Mouse (Mus musculus) kidney, postnatal 0 days (tissue): ENCODE measurements around the gene Ppp4c. TPM values are rescaled to one million over a fixed set of nuclear protein-coding genes. Genes with fewer than 3 reads are reported as not detected.

ENCODE experiments used
- ATAC-seq: fragments of 200-750 bp; cut with Nextera tagmentation; replicated peaks from 2 replicates; pipeline ENCODE4 v1.8.0; 2017; ENCODE audit warnings: low read depth, moderate number of reproducible peaks, moderate TSS enrichment, moderate library complexity; ENCODE audit not compliant: low FRiP score
- DNase-seq: peaks from one replicate; pipeline ENCODE4 v3.0.0-alpha.2; 2016; ENCODE audit warnings: low spot score
- H3K27ac ChIP-seq: fragments of 300-500 bp; sonication (generic); 2 replicates; pipeline ENCODE4 v1.5.1; 2014; ENCODE audit warnings: mild to moderate bottlenecking
- H3K27me3 ChIP-seq: fragments of 300-500 bp; sonication (generic); 2 replicates; pipeline ENCODE4 v1.6.1; 2014; ENCODE audit warnings: low read length, mixed read lengths; ENCODE audit not compliant: insufficient read depth
- H3K36me3 ChIP-seq: fragments of 300-500 bp; sonication (generic); 2 replicates; pipeline ENCODE4 v1.6.1; 2014; ENCODE audit warnings: low read length, mixed read lengths; ENCODE audit not compliant: insufficient read depth
- H3K4me1 ChIP-seq: fragments of 300-500 bp; sonication (generic); replicated peaks from 2 replicates; pipeline ENCODE4 v1.6.1; 2014; ENCODE audit warnings: antibody characterized with exemption, low read length, mixed read lengths; ENCODE audit not compliant: insufficient read depth
- H3K4me2 ChIP-seq: fragments of 300-500 bp; sonication (generic); 2 replicates; pipeline ENCODE4 v1.6.1; 2014; ENCODE audit warnings: mild to moderate bottlenecking, low read length, moderate library complexity, mixed read lengths
- H3K4me3 ChIP-seq: fragments of 300-500 bp; sonication (generic); replicated peaks from 2 replicates; pipeline ENCODE4 v1.5.1; 2014; ENCODE audit warnings: low read depth, low read length
- H3K9ac ChIP-seq: fragments of 300-500 bp; sonication (generic); 2 replicates; pipeline ENCODE4 v1.6.1; 2014; ENCODE audit warnings: low read depth, low read length
- H3K9me3 ChIP-seq: fragments of 300-500 bp; sonication (generic); replicated peaks from 2 replicates; pipeline ENCODE4 v1.6.1; 2016; ENCODE audit warnings: low read length, inconsistent platforms, mixed read lengths
- CTCF ChIP-seq: IDR thresholded peaks from 2 replicates; pipeline ENCODE4 v1.5.1; 2016; ENCODE audit warnings: antibody characterized with exemption, low read depth, mild to moderate bottlenecking, moderate library complexity
- whole genome bisulfite sequencing: fragments of 180-500 bp; shearing (Covaris S2); extraction: QIAGEN DNeasy Blood & Tissue Kit; methylation state at CpG from one replicate; pipeline ENCODE4 v1.1.7; 2014; 5-methylcytosine and 5-hydroxymethylcytosine counted together
- polyA plus RNA-seq: library from polyadenylated mRNA; unstranded; fragments of >200 nt; fragmentation: Nextera tagmentation; extraction: Ambion mirVana; gene quantifications from 2 replicates; pipeline ENCODE4 v1.2.1, GENCODE M21; 2015

Ppp4c gene
- polyA plus RNA-seq, 1 experiment from 2014 or later: 192 TPM

DNA sequence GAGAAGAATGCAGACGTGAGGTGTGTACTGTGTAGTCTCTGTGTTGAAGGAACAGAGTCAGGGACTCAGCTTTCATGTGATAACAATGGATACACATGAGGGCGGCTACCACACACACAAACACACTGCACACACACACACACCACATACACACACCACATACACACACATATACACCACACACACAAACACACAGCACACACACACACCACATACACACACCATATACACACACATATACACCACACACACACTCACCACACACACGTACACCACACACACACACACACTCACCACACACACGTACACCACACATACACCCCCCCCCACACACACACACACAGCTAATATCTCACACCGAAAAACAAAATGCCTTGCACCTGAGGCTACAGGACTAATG is 50.8 kb downstream of the Ppp4c start:
- Histone ChIP-seq H3K9ac (no peak overlapping the region), H3K27ac (no peak overlapping the region), H3K4me2 (no peak overlapping the region), H3K27me3 (no peaks in the 10 kb centered on the region), H3K36me3 (no peaks in the 10 kb centered on the region), H3K4me3 (no peak overlapping the region), H3K9me3 (no peaks in the 10 kb centered on the region), H3K4me1 (no peaks in the 10 kb centered on the region)
- ATAC-seq (no peak), DNase-seq (no peak)
- no peak for TF ChIP-seq CTCF
- WGBS: 81% methylated on average over 5 of the region's 5 CpGs

GRCm38 (mm10) chr7:126740977-126741376 is 51.3 kb downstream of the Ppp4c start:
- 62% methylated on average over 5 of the region's 5 CpGs for WGBS
- H3K27ac ChIP-seq: no peak overlapping the region
- ATAC-seq: no peak

DNA sequence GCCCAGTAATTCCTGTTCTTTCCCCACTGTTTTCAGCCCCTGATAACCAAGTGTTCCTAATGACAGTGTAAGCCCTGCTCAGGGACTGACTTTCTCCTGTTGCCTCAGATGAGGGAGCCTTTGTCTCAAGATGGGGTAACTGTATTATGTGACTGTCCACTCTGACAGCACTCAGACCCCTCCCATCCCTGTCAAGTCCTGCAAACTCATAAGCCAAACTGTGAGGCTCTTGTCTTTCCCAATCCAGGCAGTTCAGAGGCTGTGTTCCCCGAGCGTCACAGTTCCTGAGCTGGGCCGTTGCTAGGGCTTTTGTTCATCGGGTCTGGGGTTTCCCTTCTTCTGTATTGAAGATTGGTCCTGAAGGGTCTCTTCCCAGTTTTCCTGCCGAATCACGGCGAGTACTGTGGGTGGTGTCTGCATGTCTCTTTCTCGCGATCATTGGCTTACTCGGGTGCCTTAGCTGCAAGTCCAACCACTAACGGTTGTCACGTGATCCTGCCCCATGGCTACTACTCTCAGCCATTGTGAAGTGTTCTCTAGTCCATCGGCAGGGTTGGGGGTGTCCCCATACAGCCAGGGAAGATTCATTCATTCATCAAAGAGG is 52.1 kb downstream of the Ppp4c start:
- Histone ChIP-seq H3K4me2 (no peak overlapping the region), H3K9ac (no peak overlapping the region), H3K27me3 (no peaks in the 10 kb centered on the region), H3K27ac (no peak overlapping the region), H3K4me3 (no peak overlapping the region), H3K4me1 (no peaks in the 10 kb centered on the region), H3K9me3 (no peaks in the 10 kb centered on the region), H3K36me3 (no peaks in the 10 kb centered on the region)
- no peak for ATAC-seq
- 82% methylated on average over 13 of the region's 13 CpGs for WGBS
- no peak for TF ChIP-seq CTCF
- DNase-seq: no peak

More at GRCm38 (mm10) chr7:126740977-126741376, 51.3 kb downstream of the Ppp4c start:
- Histone ChIP-seq H3K4me3 (no peak overlapping the region), H3K9me3 (no peaks in the 10 kb centered on the region), H3K4me1 (no peaks in the 10 kb centered on the region), H3K4me2 (no peak overlapping the region), H3K27me3 (no peaks in the 10 kb centered on the region), H3K36me3 (no peaks in the 10 kb centered on the region), H3K9ac (no peak overlapping the region)
- DNase-seq: no peak
- TF ChIP-seq CTCF: no peak

- no peak for DNase-seq
- no peaks in the 10 kb centered on the region for H3K36me3 ChIP-seq
- 79% methylated on average over 17 of the region's 17 CpGs for WGBS
- no peak for TF ChIP-seq CTCF
- H3K4me1 ChIP-seq: no peaks in the 10 kb centered on the region
- H3K27ac ChIP-seq: no peak overlapping the region
- H3K9me3 ChIP-seq: no peaks in the 10 kb centered on the region
- ATAC-seq: no peak
- H3K9ac ChIP-seq: no peak overlapping the region
- H3K27me3 ChIP-seq: no peaks in the 10 kb centered on the region
- no peak overlapping the region for H3K4me2 ChIP-seq
- H3K4me3 ChIP-seq: no peak overlapping the region
Measured at GRCm38 (mm10) chr7:126739551-126739950, 52.7 kb downstream of the Ppp4c start.

GRCm38 (mm10) chr7:126736122-126736521 is 56.2 kb downstream of the Ppp4c start:
- no peak overlapping the region for H3K27ac ChIP-seq
- H3K4me1 ChIP-seq: no peaks in the 10 kb centered on the region
- H3K4me2 ChIP-seq: no peak overlapping the region
- H3K36me3 ChIP-seq: no peaks in the 10 kb centered on the region
- 76% methylated on average over 8 of the region's 8 CpGs for WGBS
- no peaks in the 10 kb centered on the region for H3K9me3 ChIP-seq
- H3K9ac ChIP-seq: no peak overlapping the region
- H3K4me3 ChIP-seq: no peak overlapping the region
- no peak for TF ChIP-seq CTCF
- ATAC-seq (no peak), DNase-seq (no peak)
- H3K27me3 ChIP-seq: no peaks in the 10 kb centered on the region

Other genes starting within 250 kb of the Ppp4c start
- gene Eif3c, start 226.1 kb downstream of the Ppp4c start, polyA plus RNA-seq: 213 and 217 TPM in 2 replicates
- gene Apobr, start 207.6 kb downstream of the Ppp4c start, polyA plus RNA-seq: 1.2 and 1.3 TPM in 2 replicates
- gene Cln3, start 206.7 kb downstream of the Ppp4c start, polyA plus RNA-seq: 34.4 and 36.9 TPM in 2 replicates
- not detected in 2 replicates for gene Il27, start 197.6 kb downstream of the Ppp4c start, polyA plus RNA-seq
- gene Nupr1, start 161.6 kb downstream of the Ppp4c start, polyA plus RNA-seq: 24.5 and 24.8 TPM in 2 replicates
- gene Sgf29, start 143.2 kb downstream of the Ppp4c start, polyA plus RNA-seq: 37.8 and 38.6 TPM in 2 replicates
- gene Sult1a1, start 116.1 kb downstream of the Ppp4c start, polyA plus RNA-seq: 13.4 and 17.3 TPM in 2 replicates
- gene Bola2, start 97.1 kb downstream of the Ppp4c start, polyA plus RNA-seq: 140 and 145 TPM in 2 replicates
- 7.1 and 9.0 TPM in 2 replicates for gene Slx1b, start 96.7 kb downstream of the Ppp4c start, polyA plus RNA-seq
- 13.1 and 14.6 TPM in 2 replicates for gene Coro1a, start 84.7 kb downstream of the Ppp4c start, polyA plus RNA-seq
- gene Mapk3, start 32.9 kb downstream of the Ppp4c start, polyA plus RNA-seq: 63.0 and 66.1 TPM in 2 replicates
- 3.7 and 6.4 TPM in 2 replicates for gene Gdpd3, start 26.2 kb downstream of the Ppp4c start, polyA plus RNA-seq
- 158 and 188 TPM in 2 replicates for gene Ypel3, start 15.5 kb downstream of the Ppp4c start, polyA plus RNA-seq
- gene Tbx6, start 11.0 kb downstream of the Ppp4c start, polyA plus RNA-seq: 0.21 and 0.26 TPM in 2 replicates
- 0.11 and 0.14 TPM in 2 replicates for gene Fam57b, start 5.2 kb upstream of the Ppp4c start, polyA plus RNA-seq
- gene 4930451I11Rik, start 39.1 kb upstream of the Ppp4c start, polyA plus RNA-seq: 0.37 TPM in 1 of 2 replicates, not detected in the other
- gene Doc2a, start 54.9 kb upstream of the Ppp4c start, polyA plus RNA-seq: 7.6 and 7.7 TPM in 2 replicates
- 16.3 and 20.5 TPM in 2 replicates for gene Hirip3, start 69.5 kb upstream of the Ppp4c start, polyA plus RNA-seq
- gene Ino80e, start 69.9 kb upstream of the Ppp4c start, polyA plus RNA-seq: 67.1 and 68.7 TPM in 2 replicates
- gene Taok2, start 92.2 kb upstream of the Ppp4c start, polyA plus RNA-seq: 26.2 and 30.0 TPM in 2 replicates
- gene Tmem219, start 130.4 kb upstream of the Ppp4c start, polyA plus RNA-seq: 48.6 and 51.9 TPM in 2 replicates
- 15.7 and 17.3 TPM in 2 replicates for gene Kctd13, start 136.4 kb upstream of the Ppp4c start, polyA plus RNA-seq
- 0.13 TPM in 1 of 2 replicates, not detected in the other for gene Asphd1, start 157.1 kb upstream of the Ppp4c start, polyA plus RNA-seq
- 1.2 and 1.7 TPM in 2 replicates for gene Sez6l2, start 158.1 kb upstream of the Ppp4c start, polyA plus RNA-seq
- 118 and 120 TPM in 2 replicates for gene Cdipt, start 183.4 kb upstream of the Ppp4c start, polyA plus RNA-seq
- gene Cdiptos, start 183.6 kb upstream of the Ppp4c start, polyA plus RNA-seq: 1.6 and 2.8 TPM in 2 replicates
- gene Mvp, start 222.1 kb upstream of the Ppp4c start, polyA plus RNA-seq: 27.5 and 28.9 TPM in 2 replicates
- 0.21 and 0.65 TPM in 2 replicates for gene Pagr1b, start 224.0 kb upstream of the Ppp4c start, polyA plus RNA-seq
- gene Pagr1a, start 224.9 kb upstream of the Ppp4c start, polyA plus RNA-seq: 19.4 and 25.0 TPM in 2 replicates
- 44.2 and 53.8 TPM in 2 replicates for gene Gm42742, start 228.6 kb upstream of the Ppp4c start, polyA plus RNA-seq
- gene Prrt2, start 228.7 kb upstream of the Ppp4c start, polyA plus RNA-seq: 2.5 and 2.7 TPM in 2 replicates
- gene Maz, start 234.5 kb upstream of the Ppp4c start, polyA plus RNA-seq: 50.3 and 58.7 TPM in 2 replicates
- gene Kif22, start 250.0 kb upstream of the Ppp4c start, polyA plus RNA-seq: 51.7 and 57.2 TPM in 2 replicates